Mouse (Mus musculus) liver, postnatal 0 days (tissue): ENCODE measurements around the gene Stk39. TPM values are rescaled to one million over a fixed set of nuclear protein-coding genes. Genes with fewer than 3 reads are reported as not detected.

ENCODE experiments used
- ATAC-seq: fragments of 200-750 bp; cut with Nextera tagmentation; 2 replicates; pipeline ENCODE4 v1.8.0; 2017; ENCODE audit warnings: mild to moderate bottlenecking, moderate library complexity
- DNase-seq: peaks from one replicate; pipeline ENCODE4 v3.0.0-alpha.2; 2016
- H3K27ac ChIP-seq: fragments of 300-500 bp; sonication (generic); 2 replicates; pipeline ENCODE4 v1.5.1; 2014; ENCODE audit warnings: antibody characterized with exemption, moderate library complexity, mild to moderate bottlenecking, low read depth
- H3K27me3 ChIP-seq: fragments of 300-500 bp; sonication (generic); 2 replicates; pipeline ENCODE4 v1.6.1; 2014; ENCODE audit warnings: low read length, control low read depth, mixed read lengths; ENCODE audit not compliant: insufficient read depth
- H3K36me3 ChIP-seq: fragments of 300-500 bp; sonication (generic); replicated peaks from 2 replicates; pipeline ENCODE4 v1.6.1; 2014; ENCODE audit warnings: mild to moderate bottlenecking, control low read depth, low read length, moderate library complexity, mixed read lengths; ENCODE audit not compliant: insufficient read depth
- H3K4me1 ChIP-seq: fragments of 300-500 bp; sonication (generic); 2 replicates; pipeline ENCODE4 v1.6.1; 2014; ENCODE audit warnings: antibody characterized with exemption, mild to moderate bottlenecking, control low read depth; ENCODE audit not compliant: insufficient read depth
- H3K4me2 ChIP-seq: fragments of 300-500 bp; sonication (generic); 2 replicates; pipeline ENCODE4 v1.6.1; 2014; ENCODE audit warnings: low read depth, mild to moderate bottlenecking, low read length, moderate library complexity, mixed read lengths
- H3K4me3 ChIP-seq: fragments of 300-500 bp; sonication (generic); 2 replicates; pipeline ENCODE4 v1.5.1; 2014; ENCODE audit warnings: low read depth, low read length
- H3K9ac ChIP-seq: fragments of 300-500 bp; sonication (generic); replicated peaks from 2 replicates; pipeline ENCODE4 v1.6.1; 2014; ENCODE audit warnings: mild to moderate bottlenecking, moderate library complexity
- H3K9me3 ChIP-seq: fragments of 300-500 bp; sonication (generic); 2 replicates; pipeline ENCODE4 v1.6.1; 2016; ENCODE audit warnings: mild to moderate bottlenecking, control low read depth, low read length, mixed read lengths
- CTCF ChIP-seq: sonication (generic); IDR thresholded peaks from 2 replicates; pipeline ENCODE4 v1.5.1; 2016; ENCODE audit warnings: antibody characterized with exemption, low read depth
- EP300 ChIP-seq: IDR thresholded peaks from 2 replicates; pipeline ENCODE4 v1.6.1; 2016; ENCODE audit warnings: antibody characterized with exemption, low read depth, mild to moderate bottlenecking
- WGBS: fragments of 180-500 bp; shearing (Covaris S2); extraction: QIAGEN DNeasy Blood & Tissue Kit; methylation state at CpG from one replicate; pipeline ENCODE4 v1.1.7; 2014; ENCODE audit not compliant: insufficient replicate concordance; 5-methylcytosine and 5-hydroxymethylcytosine counted together
- polyA plus RNA-seq: library from polyadenylated mRNA; unstranded; fragments of >200 nt; fragmentation: Nextera tagmentation; extraction: Ambion mirVana; gene quantifications from 2 replicates; pipeline ENCODE4 v1.2.1, GENCODE M21; 2015

The Stk39 gene
- polyA plus RNA-seq, 1 experiment from 2014 or later = 1.7 TPM

- no peak overlapping the region for H3K27ac ChIP-seq
- TF ChIP-seq CTCF (no peak), EP300 (no peak)
- H3K9ac ChIP-seq = no peak overlapping the region
- WGBS = 79% methylated on average over 10 of the region's 10 CpGs
- H3K4me2 ChIP-seq = no peak overlapping the region
- no peaks in the 10 kb centered on the region for H3K36me3 ChIP-seq
- H3K4me3 ChIP-seq = no peak overlapping the region
- no peak for ATAC-seq
- no peak for DNase-seq
- no peaks in the 10 kb centered on the region for H3K27me3 ChIP-seq
- no peaks in the 10 kb centered on the region for H3K4me1 ChIP-seq
- H3K9me3 ChIP-seq = no peaks in the 10 kb centered on the region
These were observed 182.9 kb downstream of the Stk39 start for GRCm38 (mm10) chr2:68289177-68289576.

GRCm38 (mm10) chr2:68288106-68288505 is 184.0 kb downstream of the Stk39 start:
- TF ChIP-seq CTCF (no peak), EP300 (no peak)
- Histone ChIP-seq H3K4me1 (no peaks in the 10 kb centered on the region), H3K27ac (no peak overlapping the region), H3K9ac (no peak overlapping the region), H3K4me3 (no peak overlapping the region), H3K27me3 (no peaks in the 10 kb centered on the region), H3K36me3 (no peaks in the 10 kb centered on the region), H3K4me2 (no peak overlapping the region), H3K9me3 (no peaks in the 10 kb centered on the region)
- ATAC-seq (no peak), DNase-seq (no peak)
- 80% methylated on average over 10 of the region's 10 CpGs for WGBS

GRCm38 (mm10) chr2:68284391-68284790 is 187.7 kb downstream of the Stk39 start:
- no peak for DNase-seq
- 49% methylated on average over 2 of the region's 2 CpGs for WGBS

GRCm38 (mm10) chr2:68283021-68283548 is 189.0 kb downstream of the Stk39 start:
- TF ChIP-seq CTCF = no peak
- TF ChIP-seq EP300 = no peak
- no peak for ATAC-seq
- 86% methylated on average over 6 of the region's 6 CpGs for WGBS

More at GRCm38 (mm10) chr2:68284391-68284790, 187.7 kb downstream of the Stk39 start:
- Histone ChIP-seq H3K36me3 (no peaks in the 10 kb centered on the region), H3K9me3 (no peaks in the 10 kb centered on the region), H3K27ac (no peak overlapping the region), H3K4me1 (no peaks in the 10 kb centered on the region), H3K4me2 (no peak overlapping the region), H3K9ac (no peak overlapping the region), H3K4me3 (no peak overlapping the region), H3K27me3 (no peaks in the 10 kb centered on the region)
- no peak for ATAC-seq
- TF ChIP-seq CTCF (no peak), EP300 (no peak)

GRCm38 (mm10) chr2:68281575-68281974 is 190.5 kb downstream of the Stk39 start:
- H3K4me3 ChIP-seq = no peak overlapping the region
- WGBS = 73% methylated on average over 3 of the region's 3 CpGs
- no peak overlapping the region for H3K4me2 ChIP-seq
- no peaks in the 10 kb centered on the region for H3K27me3 ChIP-seq
- DNase-seq (no peak), ATAC-seq (no peak)
- H3K27ac ChIP-seq = no peak overlapping the region
- no peaks in the 10 kb centered on the region for H3K9me3 ChIP-seq
- no peak overlapping the region for H3K9ac ChIP-seq
- H3K4me1 ChIP-seq = no peaks in the 10 kb centered on the region
- TF ChIP-seq CTCF (no peak), EP300 (no peak)
- H3K36me3 ChIP-seq = no peaks in the 10 kb centered on the region

More at GRCm38 (mm10) chr2:68283021-68283548, 189.0 kb downstream of the Stk39 start:
- Histone ChIP-seq H3K36me3 (no peaks in the 10 kb centered on the region), H3K27me3 (no peaks in the 10 kb centered on the region), H3K9me3 (no peaks in the 10 kb centered on the region), H3K4me1 (no peaks in the 10 kb centered on the region), H3K4me2 (no peak overlapping the region), H3K27ac (no peak overlapping the region), H3K9ac (no peak overlapping the region), H3K4me3 (no peak overlapping the region)
- DNase-seq = no peak

GRCm38 (mm10) chr2:68271301-68271700 is 200.8 kb downstream of the Stk39 start:
- no peak overlapping the region for H3K4me3 ChIP-seq
- no peak for DNase-seq
- no peaks in the 10 kb centered on the region for H3K9me3 ChIP-seq
- H3K27ac ChIP-seq = no peak overlapping the region
- H3K9ac ChIP-seq = no peak overlapping the region
- no peak for ATAC-seq
- H3K4me2 ChIP-seq = no peak overlapping the region
- no peak for TF ChIP-seq CTCF
- TF ChIP-seq EP300 = no peak
- no peaks in the 10 kb centered on the region for H3K4me1 ChIP-seq
- 63% methylated on average over 4 of the region's 4 CpGs for WGBS
- H3K36me3 ChIP-seq = no peaks in the 10 kb centered on the region
- H3K27me3 ChIP-seq = no peaks in the 10 kb centered on the region
